Mouse (Mus musculus): ENCODE results near the gene Gm44503. TPM values are rescaled to one million over a fixed set of nuclear protein-coding genes. Genes with fewer than 3 reads are reported as not detected.

The Gm44503 gene
- polyA plus RNA-seq, 1 experiment from 2014 or later: 0.18 TPM

GRCm38 (mm10) chr9:72996806-72997205, 38.2 kb downstream of the Gm44503 start:
- H3K27me3 ChIP-seq (ENCODE audit: control insufficient read depth, insufficient read depth, low read length): no peaks in the 10 kb centered on the region
- no peak overlapping the region for H3K4me3 ChIP-seq (ENCODE audit: low read depth, low read length)
- 58% methylated on average over 7 of the region's 7 CpGs for WGBS
- H3K4me2 ChIP-seq (ENCODE audit: low read depth, low read length): no peak overlapping the region
- no peak for DNase-seq (ENCODE audit: low spot score)
- H3K36me3 ChIP-seq (replicated peaks; ENCODE audit: control insufficient read depth, insufficient read depth, low read depth, low read length): no peaks in the 10 kb centered on the region
- no peak for ATAC-seq (replicated peaks; ENCODE audit: insufficient number of reproducible peaks, low FRiP score, low TSS enrichment, low read depth)
- no peaks in the 10 kb centered on the region for H3K9me3 ChIP-seq (replicated peaks; ENCODE audit: control insufficient read depth, low read length)
- no peak overlapping the region for H3K9ac ChIP-seq (replicated peaks; ENCODE audit: low read length)
- H3K27ac ChIP-seq (replicated peaks; ENCODE audit: low read depth, low read length): no peak overlapping the region
- H3K4me1 ChIP-seq (ENCODE audit: control insufficient read depth, insufficient read depth, low read length): no peaks in the 10 kb centered on the region

- H3K36me3 ChIP-seq (replicated peaks; ENCODE audit: control insufficient read depth, insufficient read depth, low read depth, low read length): no peaks in the 10 kb centered on the region
- ATAC-seq (replicated peaks; ENCODE audit: insufficient number of reproducible peaks, low FRiP score, low TSS enrichment, low read depth): no peak
- H3K27ac ChIP-seq (replicated peaks; ENCODE audit: low read depth, low read length): no peak overlapping the region
- no peak overlapping the region for H3K9ac ChIP-seq (replicated peaks; ENCODE audit: low read length)
- WGBS: 77% methylated on average over 2 of the region's 2 CpGs
- no peak for DNase-seq (ENCODE audit: low spot score)
- H3K4me1 ChIP-seq (ENCODE audit: control insufficient read depth, insufficient read depth, low read length): no peaks in the 10 kb centered on the region
- H3K4me3 ChIP-seq (ENCODE audit: low read depth, low read length): no peak overlapping the region
- H3K9me3 ChIP-seq (replicated peaks; ENCODE audit: control insufficient read depth, low read length): no peaks in the 10 kb centered on the region
- H3K27me3 ChIP-seq (ENCODE audit: control insufficient read depth, insufficient read depth, low read length): no peaks in the 10 kb centered on the region
- no peak overlapping the region for H3K4me2 ChIP-seq (ENCODE audit: low read depth, low read length)
These were observed 41.8 kb downstream of the Gm44503 start for GRCm38 (mm10) chr9:73000487-73000886.

GRCm38 (mm10) chr9:73001314-73002011, 42.8 kb downstream of the Gm44503 start:
- DNase-seq (ENCODE audit: low spot score): no peak
- Histone ChIP-seq H3K9ac (replicated peaks; ENCODE audit: low read length) (no peak overlapping the region), H3K4me3 (ENCODE audit: low read depth, low read length) (no peak overlapping the region), H3K4me1 (ENCODE audit: control insufficient read depth, insufficient read depth, low read length) (no peaks in the 10 kb centered on the region), H3K9me3 (replicated peaks; ENCODE audit: control insufficient read depth, low read length) (no peaks in the 10 kb centered on the region), H3K4me2 (ENCODE audit: low read depth, low read length) (no peak overlapping the region), H3K36me3 (replicated peaks; ENCODE audit: control insufficient read depth, insufficient read depth, low read depth, low read length) (no peaks in the 10 kb centered on the region), H3K27ac (replicated peaks; ENCODE audit: low read depth, low read length) (no peak overlapping the region), H3K27me3 (ENCODE audit: control insufficient read depth, insufficient read depth, low read length) (no peaks in the 10 kb centered on the region)
- ATAC-seq (replicated peaks; ENCODE audit: insufficient number of reproducible peaks, low FRiP score, low TSS enrichment, low read depth): no peak
- 89% methylated on average over 13 of the region's 13 CpGs for WGBS

GRCm38 (mm10) chr9:73002177-73002576, 43.5 kb downstream of the Gm44503 start:
- ATAC-seq (replicated peaks; ENCODE audit: insufficient number of reproducible peaks, low FRiP score, low TSS enrichment, low read depth): no peak
- Histone ChIP-seq H3K9me3 (replicated peaks; ENCODE audit: control insufficient read depth, low read length) (no peaks in the 10 kb centered on the region), H3K4me2 (ENCODE audit: low read depth, low read length) (no peak overlapping the region), H3K9ac (replicated peaks; ENCODE audit: low read length) (no peak overlapping the region), H3K27me3 (ENCODE audit: control insufficient read depth, insufficient read depth, low read length) (no peaks in the 10 kb centered on the region), H3K27ac (replicated peaks; ENCODE audit: low read depth, low read length) (no peak overlapping the region), H3K4me3 (ENCODE audit: low read depth, low read length) (no peak overlapping the region), H3K4me1 (ENCODE audit: control insufficient read depth, insufficient read depth, low read length) (no peaks in the 10 kb centered on the region), H3K36me3 (replicated peaks; ENCODE audit: control insufficient read depth, insufficient read depth, low read depth, low read length) (no peaks in the 10 kb centered on the region)
- WGBS: 78% methylated on average over 3 of the region's 3 CpGs
- DNase-seq (ENCODE audit: low spot score): no peak

- Histone ChIP-seq H3K9ac (replicated peaks; ENCODE audit: low read length) (no peak overlapping the region), H3K36me3 (replicated peaks; ENCODE audit: control insufficient read depth, insufficient read depth, low read depth, low read length) (no peaks in the 10 kb centered on the region), H3K27ac (replicated peaks; ENCODE audit: low read depth, low read length) (no peak overlapping the region), H3K4me1 (ENCODE audit: control insufficient read depth, insufficient read depth, low read length) (no peaks in the 10 kb centered on the region), H3K4me2 (ENCODE audit: low read depth, low read length) (no peak overlapping the region), H3K27me3 (ENCODE audit: control insufficient read depth, insufficient read depth, low read length) (no peaks in the 10 kb centered on the region), H3K4me3 (ENCODE audit: low read depth, low read length) (no peak overlapping the region), H3K9me3 (replicated peaks; ENCODE audit: control insufficient read depth, low read length) (no peaks in the 10 kb centered on the region)
- ATAC-seq (replicated peaks; ENCODE audit: insufficient number of reproducible peaks, low FRiP score, low TSS enrichment, low read depth) (no peak), DNase-seq (ENCODE audit: low spot score) (no peak)
- 85% methylated on average over 8 of the region's 8 CpGs for WGBS
These were observed 45.4 kb downstream of the Gm44503 start for GRCm38 (mm10) chr9:73004076-73004475.

GRCm38 (mm10) chr9:73005106-73005505, 46.5 kb downstream of the Gm44503 start:
- 84% methylated on average over 6 of the region's 6 CpGs for WGBS
- Histone ChIP-seq H3K36me3 (replicated peaks; ENCODE audit: control insufficient read depth, insufficient read depth, low read depth, low read length) (no peaks in the 10 kb centered on the region), H3K27ac (replicated peaks; ENCODE audit: low read depth, low read length) (no peak overlapping the region), H3K4me1 (ENCODE audit: control insufficient read depth, insufficient read depth, low read length) (no peaks in the 10 kb centered on the region), H3K9me3 (replicated peaks; ENCODE audit: control insufficient read depth, low read length) (no peaks in the 10 kb centered on the region), H3K9ac (replicated peaks; ENCODE audit: low read length) (no peak overlapping the region), H3K4me3 (ENCODE audit: low read depth, low read length) (no peak overlapping the region), H3K27me3 (ENCODE audit: control insufficient read depth, insufficient read depth, low read length) (no peaks in the 10 kb centered on the region), H3K4me2 (ENCODE audit: low read depth, low read length) (no peak overlapping the region)
- ATAC-seq (replicated peaks; ENCODE audit: insufficient number of reproducible peaks, low FRiP score, low TSS enrichment, low read depth): no peak
- DNase-seq (ENCODE audit: low spot score): no peak

- H3K4me3 ChIP-seq (ENCODE audit: low read depth, low read length): no peak overlapping the region
- no peaks in the 10 kb centered on the region for H3K4me1 ChIP-seq (ENCODE audit: control insufficient read depth, insufficient read depth, low read length)
- 93% methylated on average over 3 of the region's 3 CpGs for WGBS
- H3K9ac ChIP-seq (replicated peaks; ENCODE audit: low read length): no peak overlapping the region
- H3K36me3 ChIP-seq (replicated peaks; ENCODE audit: control insufficient read depth, insufficient read depth, low read depth, low read length): no peaks in the 10 kb centered on the region
- ATAC-seq (replicated peaks; ENCODE audit: insufficient number of reproducible peaks, low FRiP score, low TSS enrichment, low read depth): no peak
- DNase-seq (ENCODE audit: low spot score): no peak
- H3K27me3 ChIP-seq (ENCODE audit: control insufficient read depth, insufficient read depth, low read length): no peaks in the 10 kb centered on the region
- H3K27ac ChIP-seq (replicated peaks; ENCODE audit: low read depth, low read length): no peak overlapping the region
- no peak overlapping the region for H3K4me2 ChIP-seq (ENCODE audit: low read depth, low read length)
- H3K9me3 ChIP-seq (replicated peaks; ENCODE audit: control insufficient read depth, low read length): no peaks in the 10 kb centered on the region
These were observed 47.5 kb downstream of the Gm44503 start for GRCm38 (mm10) chr9:73006175-73006574.

- Histone ChIP-seq H3K9ac (replicated peaks; ENCODE audit: low read length) (no peak overlapping the region), H3K36me3 (replicated peaks; ENCODE audit: control insufficient read depth, insufficient read depth, low read depth, low read length) (no peaks in the 10 kb centered on the region), H3K4me3 (ENCODE audit: low read depth, low read length) (no peak overlapping the region), H3K4me2 (ENCODE audit: low read depth, low read length) (no peak overlapping the region), H3K9me3 (replicated peaks; ENCODE audit: control insufficient read depth, low read length) (no peaks in the 10 kb centered on the region), H3K27me3 (ENCODE audit: control insufficient read depth, insufficient read depth, low read length) (no peaks in the 10 kb centered on the region), H3K27ac (replicated peaks; ENCODE audit: low read depth, low read length) (no peak overlapping the region), H3K4me1 (ENCODE audit: control insufficient read depth, insufficient read depth, low read length) (no peaks in the 10 kb centered on the region)
- 69% methylated on average over 3 of the region's 3 CpGs for WGBS
- DNase-seq (ENCODE audit: low spot score) (no peak), ATAC-seq (replicated peaks; ENCODE audit: insufficient number of reproducible peaks, low FRiP score, low TSS enrichment, low read depth) (no peak)
These were observed 49.7 kb downstream of the Gm44503 start for GRCm38 (mm10) chr9:73008384-73008783.
